Mouse (Mus musculus) gastrocnemius, postnatal 14 days (tissue): ENCODE data around the gene Hba-a2. TPM values are rescaled to one million over a fixed set of nuclear protein-coding genes. Genes with fewer than 3 reads are reported as not detected.
"Not testable (repeated sequence)": the region's sequence is repeated elsewhere in the genome, so short reads cannot be mapped to it uniquely, and the experiment has no call there.

Experiments
- DNase-seq: peaks from one replicate; pipeline ENCODE4 v3.0.0; 2021; ENCODE audit warnings: mixed read lengths
- intact Hi-C: fragments of 180-260 bp; cut with DNase I; formaldehyde crosslinking; loops from one replicate; pipeline ENCODE4 v1.15.1; 2025; ENCODE audit warnings: low total_unique reads
- long read RNA-seq, 2 experiments: library from polyadenylated mRNA; stranded (forward); transcript quantifications; one replicate each; pipeline ENCODE4 v2.0.0; 2021
- total RNA-seq, 2 experiments: library from RNA; stranded (reverse); gene quantifications; 2 replicates each; pipeline ENCODE4 v1.2.3; 2021

Hba-a2 gene
- total RNA-seq: 100 to 1,000 TPM; 795 to 814 TPM
- long read RNA-seq, experiment 1, transcript Hba-a2-201 (3 exons, 554 nt): major isoform, 110 of 114 reads
- long read RNA-seq, experiment 1, partial matches to known transcripts: 0 of 114 reads
- long read RNA-seq, experiment 1, other reads (novel, unspliced or antisense): 1 of 114 reads
- long read RNA-seq, experiment 2, transcript Hba-a2-201 (3 exons, 554 nt): major isoform, 328 of 336 reads
- long read RNA-seq, experiment 2, partial matches to known transcripts: 5 of 336 reads
- long read RNA-seq, experiment 2, other reads (novel, unspliced or antisense): 0 of 336 reads

DNA sequence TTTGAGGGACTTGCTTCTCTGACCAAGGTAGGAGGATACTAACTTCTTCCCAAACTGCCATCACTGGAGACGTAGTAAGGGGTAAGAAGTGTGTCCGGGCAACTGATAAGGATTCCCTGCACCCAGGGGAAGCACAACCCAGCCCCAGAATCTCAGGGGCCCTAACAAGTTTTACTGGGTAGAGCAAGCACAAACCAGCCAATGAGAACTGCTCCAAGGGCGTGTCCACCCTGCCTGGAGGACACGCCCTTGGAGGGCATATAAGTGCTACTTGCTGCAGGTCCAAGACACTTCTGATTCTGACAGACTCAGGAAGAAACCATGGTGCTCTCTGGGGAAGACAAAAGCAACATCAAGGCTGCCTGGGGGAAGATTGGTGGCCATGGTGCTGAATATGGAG is at the start of gene Hba-a2:
TSS of gene Hba-a2 (plus strand) at position 287 of the 400 bp plus-strand sequence.
- intact Hi-C loops: not testable (repeated sequence)

DNA sequence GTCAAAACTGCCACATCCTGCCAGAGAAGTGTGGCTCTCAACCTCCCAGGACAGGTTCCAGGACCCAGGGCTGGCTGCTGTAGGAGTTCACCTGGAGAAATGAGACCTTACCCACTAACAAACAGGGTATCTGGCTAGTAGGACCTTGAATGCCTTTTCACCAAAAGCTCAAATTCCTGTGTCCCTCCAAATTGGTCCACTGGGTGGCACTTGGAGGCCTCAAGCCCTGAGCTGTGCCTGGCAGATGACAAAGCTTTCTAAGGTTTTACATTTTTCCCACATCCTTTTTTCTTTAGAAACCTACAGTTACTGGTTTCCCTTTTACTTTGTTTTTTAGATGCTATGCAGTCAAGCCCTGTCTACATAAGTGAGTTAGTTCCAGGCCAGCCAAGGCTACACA is 49.2 kb upstream of the Hba-a2 start:
- intact Hi-C loops: no loop called here
- no peak for DNase-seq

More for the DNA sequence above, at the start of gene Hba-a2:
- DNase-seq: not testable (repeated sequence)

DNA sequence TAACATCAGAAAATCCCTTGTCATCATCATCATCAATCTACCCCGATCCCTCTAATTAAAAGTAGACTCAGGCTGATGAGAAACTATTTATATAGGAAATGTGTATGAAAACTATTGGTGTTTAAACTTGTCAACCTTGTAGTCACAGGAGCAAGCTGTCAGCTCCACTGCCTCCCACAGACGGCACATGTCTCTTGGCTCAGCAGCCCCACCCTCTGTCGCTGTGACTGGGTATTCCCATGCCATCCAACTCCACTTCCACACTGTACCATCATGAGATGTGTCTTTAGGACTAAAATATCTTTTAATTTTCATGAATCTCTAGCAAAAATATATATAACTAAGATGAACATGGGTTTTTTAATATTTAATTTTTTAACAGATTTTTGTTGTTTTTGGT is 47.9 kb upstream of the Hba-a2 start:
- intact Hi-C loops: no loop called here

GRCm38 (mm10) chr11:32250880-32251763 is 45.2 kb upstream of the Hba-a2 start:
- DNase-seq: no peak
- intact Hi-C loops: no loop called here

More for the DNA sequence above, 47.9 kb upstream of the Hba-a2 start:
- no peak for DNase-seq

GRCm38 (mm10) chr11:32253121-32253520 is 43.2 kb upstream of the Hba-a2 start:
- no peak for DNase-seq
- intact Hi-C loops: no loop called here

- no peak for DNase-seq
- intact Hi-C loops: no loop called here
Observed at GRCm38 (mm10) chr11:32256146-32256545, 40.1 kb upstream of the Hba-a2 start.

GRCm38 (mm10) chr11:32256566-32256965 is 39.7 kb upstream of the Hba-a2 start:
- no peak for DNase-seq
- intact Hi-C loops: no loop called here

- intact Hi-C loops: no loop called here
- no peak for DNase-seq
Observed at GRCm38 (mm10) chr11:32262674-32263415, 33.4 kb upstream of the Hba-a2 start.

DNA sequence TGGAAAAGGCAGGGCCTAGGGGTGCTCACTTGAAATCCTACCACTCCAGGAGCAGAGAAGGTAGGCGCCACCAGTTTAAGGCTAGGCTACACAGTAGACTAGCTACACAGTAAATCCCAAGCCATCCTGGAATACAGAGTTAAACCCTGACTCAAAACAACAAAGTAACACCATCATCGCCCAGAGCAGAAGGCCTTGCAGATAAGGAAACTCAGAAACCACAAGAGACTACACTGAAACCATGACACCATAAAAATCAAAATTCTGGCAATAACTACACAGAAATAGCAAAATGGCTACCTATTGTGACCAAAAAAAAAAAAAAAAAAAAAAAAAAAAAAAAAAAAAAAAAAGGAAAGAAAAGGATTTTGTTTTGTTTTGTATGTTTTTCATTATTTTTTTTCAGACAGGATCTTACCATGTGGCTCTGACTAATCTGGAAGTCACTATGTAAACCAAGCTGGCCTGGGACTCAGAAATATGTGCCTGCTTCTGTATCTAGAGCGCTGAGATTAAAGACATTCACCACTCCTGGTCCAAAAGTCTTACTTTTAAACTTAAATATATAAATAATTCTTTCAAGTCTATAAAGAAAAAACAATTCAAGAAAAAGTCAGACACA is 31.1 kb upstream of the Hba-a2 start:
- no peak for DNase-seq
- intact Hi-C loops: no loop called here

DNA sequence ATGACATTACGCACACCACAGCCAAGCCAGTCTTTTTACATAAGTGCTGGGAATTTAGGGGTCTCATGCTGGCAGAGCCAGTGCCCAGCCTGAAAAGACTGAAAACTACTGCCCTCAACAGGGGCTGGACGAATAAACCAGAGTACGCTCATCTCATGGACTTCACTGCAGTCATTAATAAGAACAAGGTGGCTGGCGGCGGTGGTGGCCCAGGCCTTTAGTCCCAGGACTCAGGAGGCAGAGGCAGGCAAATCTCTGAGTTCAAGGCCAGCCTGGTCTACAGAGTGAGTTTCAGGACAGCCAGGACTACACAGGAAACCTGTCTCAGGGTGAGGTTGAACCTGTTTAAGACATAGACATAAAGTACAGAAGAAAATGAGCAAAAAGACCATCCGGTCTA is 30.1 kb upstream of the Hba-a2 start:
- intact Hi-C loops: no loop called here
- no peak for DNase-seq

GRCm38 (mm10) chr11:32266776-32267175 is 29.5 kb upstream of the Hba-a2 start:
- no peak for DNase-seq
- intact Hi-C loops: no loop called here

DNA sequence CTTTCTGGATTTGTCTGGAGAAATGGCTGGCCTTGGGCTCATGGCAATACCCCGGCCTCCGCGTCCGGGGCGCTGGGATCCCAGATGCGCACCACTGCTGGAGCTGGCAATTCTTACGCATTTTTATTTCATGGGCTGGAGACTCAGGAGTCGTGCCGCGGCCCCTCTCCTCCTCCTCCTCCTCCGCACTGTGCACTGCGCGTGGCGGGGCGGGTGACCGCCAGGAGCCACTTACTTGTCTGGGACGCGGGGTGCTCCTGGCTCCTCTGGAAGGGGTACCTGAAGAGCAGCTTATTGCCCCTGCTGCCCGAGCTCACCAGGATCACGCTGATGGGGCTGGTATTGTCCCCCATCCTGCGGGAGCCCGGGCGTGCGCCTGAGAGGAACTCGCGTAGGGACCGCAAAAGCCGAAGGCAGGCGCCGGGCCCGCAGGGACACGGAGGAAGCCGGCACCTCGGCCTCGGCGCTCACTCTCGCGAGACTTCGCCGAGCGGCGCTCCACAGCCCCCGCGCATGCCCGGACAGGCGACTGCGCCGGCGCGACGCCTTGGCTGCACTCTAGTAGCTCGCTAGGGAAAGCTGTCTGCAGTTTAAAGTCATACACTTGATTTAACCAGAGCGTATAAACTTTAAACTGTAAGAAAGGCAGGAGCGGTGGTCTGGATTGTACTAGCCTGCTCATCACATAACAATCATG is 29.0 kb upstream of the Hba-a2 start, which contains the start of gene Nprl3:
TSS of gene Nprl3 (minus strand) at position 520 of the 697 bp plus-strand sequence.
- intact Hi-C loops: no loop called here
- peak; percentile 98 for DNase-seq

- DNase-seq: no peak
- intact Hi-C loops: no loop called here
Observed at GRCm38 (mm10) chr11:32267964-32268363, 28.3 kb upstream of the Hba-a2 start.

DNA sequence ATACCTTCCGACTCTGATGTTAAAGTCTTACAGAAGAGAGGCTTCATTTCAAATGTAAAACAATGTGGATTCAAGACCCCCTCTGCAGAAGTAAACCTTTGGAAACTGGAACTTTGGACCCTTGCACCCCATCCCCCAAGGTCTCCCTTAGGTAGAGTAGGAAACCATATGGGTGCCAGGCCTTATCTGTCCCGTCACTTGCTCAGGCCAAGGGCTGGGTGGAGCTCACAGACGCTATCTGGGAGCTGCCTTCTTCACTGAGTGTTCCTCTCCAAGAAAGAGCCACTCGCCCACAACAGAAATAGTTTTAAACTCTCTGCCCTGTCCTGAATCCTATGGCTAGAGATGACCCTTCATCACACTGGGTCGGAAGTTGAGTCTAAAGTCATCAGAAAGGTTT is 27.3 kb upstream of the Hba-a2 start:
- no peak for DNase-seq
- intact Hi-C loops: no loop called here

GRCm38 (mm10) chr11:32271178-32271577 is 25.1 kb upstream of the Hba-a2 start:
- DNase-seq: no peak
- intact Hi-C loops: no loop called here

- no peak for DNase-seq
- intact Hi-C loops: no loop called here
Observed at GRCm38 (mm10) chr11:32276347-32276746, 19.9 kb upstream of the Hba-a2 start, which contains the start of gene Hba-x. Gene Hba-x (plus strand): TSS chr11:32276400.

DNA sequence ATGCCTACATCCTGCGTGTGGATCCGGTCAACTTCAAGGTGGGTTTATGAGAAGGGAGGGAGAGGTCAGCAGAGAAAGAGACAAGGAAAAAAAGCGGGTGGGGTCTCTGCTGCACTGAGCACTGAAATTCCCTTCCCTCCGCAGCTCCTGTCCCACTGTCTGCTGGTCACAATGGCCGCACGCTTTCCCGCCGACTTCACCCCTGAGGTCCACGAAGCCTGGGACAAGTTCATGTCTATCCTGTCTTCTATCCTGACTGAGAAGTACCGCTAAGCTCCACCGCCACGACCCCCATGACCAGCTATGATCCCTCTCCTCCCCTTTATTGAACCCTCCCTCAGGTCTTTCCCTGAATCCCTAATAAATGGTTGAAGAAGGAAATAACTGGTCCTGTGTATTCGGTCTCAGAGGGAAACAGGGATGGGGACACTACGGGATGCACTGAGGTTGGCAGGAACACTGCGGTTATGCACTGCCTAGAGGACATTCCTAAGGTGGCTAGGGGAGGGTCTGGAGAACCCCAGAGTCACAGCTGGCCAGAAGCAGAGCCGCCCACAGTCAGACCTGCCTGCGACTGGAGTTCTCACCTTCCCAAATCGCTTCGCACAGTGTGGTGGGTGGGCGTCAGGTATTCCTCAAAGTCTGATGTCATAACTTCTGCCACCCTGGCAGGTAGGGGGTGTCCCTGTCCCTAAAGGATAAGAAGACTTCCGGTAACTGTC is 18.4 kb upstream of the Hba-a2 start:
- intact Hi-C loops: no loop called here

GRCm38 (mm10) chr11:32278458-32278957 is 17.8 kb upstream of the Hba-a2 start:
- intact Hi-C loops: no loop called here
- DNase-seq: no peak

More for the DNA sequence above, 18.4 kb upstream of the Hba-a2 start:
- DNase-seq: no peak
